Mouse (Mus musculus) embryonic facial prominence, embryonic 14.5 days (tissue): ENCODE data around the gene Bpifa6. TPM values are rescaled to one million over a fixed set of nuclear protein-coding genes. Genes with fewer than 3 reads are reported as not detected.
A peak's percentile ranks its signal among the peaks of the same experiment; 100 is the strongest.

Experiments
- ATAC-seq: fragments of 200-750 bp; cut with Nextera tagmentation; 2 replicates; pipeline ENCODE4 v1.8.0; 2017; ENCODE audit warnings: low read depth, moderate number of reproducible peaks, moderate TSS enrichment
- DNase-seq: peaks from one replicate; pipeline ENCODE4 v3.0.0-alpha.2; 2015; ENCODE audit warnings: low spot score
- H3K27ac ChIP-seq: fragments of 300-500 bp; sonication (generic); replicated peaks from 2 replicates; pipeline ENCODE4 v1.5.1; 2014; ENCODE audit warnings: low read depth, mild to moderate bottlenecking, low read length, moderate library complexity
- H3K27me3 ChIP-seq: fragments of 300-500 bp; sonication (generic); replicated peaks from 2 replicates; pipeline ENCODE4 v1.6.1; 2014; ENCODE audit warnings: low read length; ENCODE audit not compliant: control insufficient read depth, insufficient read depth
- H3K36me3 ChIP-seq: fragments of 300-500 bp; sonication (generic); 2 replicates; pipeline ENCODE4 v1.6.1; 2014; ENCODE audit warnings: low read length, mixed read lengths; ENCODE audit not compliant: control insufficient read depth, insufficient read depth
- H3K4me1 ChIP-seq: fragments of 300-500 bp; sonication (generic); 2 replicates; pipeline ENCODE4 v1.6.1; 2014; ENCODE audit warnings: antibody characterized with exemption, low read length; ENCODE audit not compliant: control insufficient read depth, insufficient read depth
- H3K4me2 ChIP-seq: fragments of 300-500 bp; sonication (generic); 2 replicates; pipeline ENCODE4 v1.6.1; 2014; ENCODE audit warnings: low read depth, mild to moderate bottlenecking, low read length, moderate library complexity, mixed read lengths
- H3K4me3 ChIP-seq: fragments of 300-500 bp; sonication (generic); 2 replicates; pipeline ENCODE4 v1.5.1; 2014; ENCODE audit warnings: low read depth, mild to moderate bottlenecking, low read length
- H3K9ac ChIP-seq: fragments of 300-500 bp; sonication (generic); 2 replicates; pipeline ENCODE4 v1.6.1; 2014; ENCODE audit warnings: low read depth, mild to moderate bottlenecking, low read length, moderate library complexity, mixed read lengths
- H3K9me3 ChIP-seq: fragments of 300-500 bp; sonication (generic); 2 replicates; pipeline ENCODE4 v1.6.1; 2016; ENCODE audit warnings: low read length; ENCODE audit not compliant: control insufficient read depth
- WGBS: fragments of 180-500 bp; shearing (Covaris S2); extraction: QIAGEN DNeasy Blood & Tissue Kit; methylation state at CpG from one replicate; pipeline ENCODE4 v1.1.7; 2014; 5-methylcytosine and 5-hydroxymethylcytosine counted together
- polyA plus RNA-seq: library from polyadenylated mRNA; unstranded; fragments of >200 nt; fragmentation: Nextera tagmentation; extraction: Ambion mirVana; gene quantifications from 2 replicates; pipeline ENCODE4 v1.2.1, GENCODE M21; 2014

Gene Bpifa6
- 0.13 TPM in 1 of 2 replicates, not detected in the other for polyA plus RNA-seq

DNA sequence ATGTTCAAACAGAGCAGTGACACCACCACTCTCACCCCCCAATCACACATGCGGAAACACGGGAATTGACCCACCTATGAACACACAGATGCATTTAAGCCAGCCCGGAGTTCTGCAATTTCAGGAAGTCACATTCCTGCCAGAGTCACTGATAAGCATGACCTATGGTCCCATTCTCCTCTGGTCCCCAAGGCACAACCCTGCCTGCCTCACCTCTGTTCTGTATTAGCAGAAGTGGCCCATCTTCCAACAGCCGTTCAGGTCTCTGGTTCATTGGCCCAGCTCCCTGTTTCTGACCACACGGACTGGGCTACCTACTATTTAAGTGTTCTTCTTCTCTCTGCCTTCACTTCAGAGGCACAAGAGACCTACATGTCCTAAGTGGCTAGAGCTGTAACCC lies at the start of gene Bpifa6:
Gene Bpifa6 (plus strand): TSS at position 364 of the 400 bp plus-strand sequence.
- DNase-seq: no peak
- no peak for ATAC-seq

DNA sequence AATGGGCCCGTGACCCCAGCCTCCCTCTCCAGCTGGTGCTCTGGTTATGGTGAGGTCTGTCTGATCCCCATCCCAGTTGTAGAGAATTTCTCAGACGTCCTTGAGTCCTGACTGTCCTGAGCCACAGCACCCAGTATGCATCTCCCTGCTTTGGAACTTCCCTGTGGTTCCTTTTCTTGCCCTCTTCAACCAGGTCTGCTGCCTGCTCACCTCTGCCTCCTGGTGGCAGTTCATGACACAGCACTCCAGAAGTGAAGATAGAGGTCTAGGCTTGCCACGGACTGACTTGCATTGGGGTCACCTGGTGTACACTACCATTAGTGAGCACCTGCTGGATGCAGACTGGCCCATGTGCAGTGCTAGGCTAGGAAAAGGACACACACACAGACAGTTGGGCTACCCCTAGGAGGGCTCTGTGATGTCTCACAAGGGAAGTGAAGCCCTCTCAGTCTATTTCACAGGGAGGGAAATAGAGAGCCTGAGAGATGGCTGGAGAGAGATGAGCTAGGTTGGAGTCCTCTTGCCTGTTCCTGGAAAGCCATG lies 44.8 kb upstream of the Bpifa6 start:
- no peaks in the 10 kb centered on the region for H3K36me3 ChIP-seq
- DNase-seq (peak; percentile 10), ATAC-seq (no peak)
- H3K4me2 ChIP-seq: no peak overlapping the region
- no peaks in the 10 kb centered on the region for H3K4me1 ChIP-seq
- no peaks in the 10 kb centered on the region for H3K27me3 ChIP-seq
- H3K4me3 ChIP-seq: no peak overlapping the region
- H3K9ac ChIP-seq: no peak overlapping the region
- 47% methylated on average over 3 of the region's 3 CpGs for whole genome bisulfite sequencing
- H3K27ac ChIP-seq: no peak overlapping the region
- H3K9me3 ChIP-seq: no peaks in the 10 kb centered on the region

More for the DNA sequence above, at the start of gene Bpifa6:
- Histone ChIP-seq H3K4me1 (no peaks in the 10 kb centered on the region), H3K36me3 (no peaks in the 10 kb centered on the region), H3K9me3 (no peaks in the 10 kb centered on the region), H3K9ac (no peak within 1 kb of the TSS), H3K4me2 (no peak within 1 kb of the TSS), H3K27ac (no peak within 1 kb of the TSS), H3K4me3 (no peak within 1 kb of the TSS), H3K27me3 (no peaks in the 10 kb centered on the region)
- 43% methylated on average over 5 of the region's 5 CpGs for WGBS

DNA sequence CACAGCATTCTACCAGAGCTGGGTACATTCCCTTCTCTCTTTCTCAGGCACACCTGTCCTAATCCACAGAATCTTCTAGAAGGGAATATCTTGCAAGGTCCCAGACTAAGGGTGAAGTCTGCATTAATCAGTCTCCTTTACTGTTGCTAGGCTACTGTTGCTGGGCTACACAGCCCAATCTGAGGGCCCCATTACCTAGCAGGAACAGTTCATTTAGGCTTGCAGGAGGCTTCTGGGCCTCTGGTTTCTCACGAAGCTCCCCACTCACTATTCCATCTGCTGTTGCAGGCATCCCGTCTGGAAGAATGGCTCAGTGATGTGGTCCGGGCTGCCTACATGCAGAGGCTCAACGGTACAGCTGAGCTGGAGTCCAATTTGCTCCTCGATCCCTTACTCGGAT lies 43.6 kb upstream of the Bpifa6 start:
- H3K4me3 ChIP-seq: no peak overlapping the region
- WGBS: 82% methylated on average over 6 of the region's 6 CpGs
- ATAC-seq: no peak
- no peak overlapping the region for H3K9ac ChIP-seq
- H3K4me1 ChIP-seq: no peaks in the 10 kb centered on the region
- H3K36me3 ChIP-seq: no peaks in the 10 kb centered on the region
- no peak overlapping the region for H3K4me2 ChIP-seq
- H3K27ac ChIP-seq: no peak overlapping the region
- DNase-seq: no peak
- no peaks in the 10 kb centered on the region for H3K27me3 ChIP-seq
- no peaks in the 10 kb centered on the region for H3K9me3 ChIP-seq

DNA sequence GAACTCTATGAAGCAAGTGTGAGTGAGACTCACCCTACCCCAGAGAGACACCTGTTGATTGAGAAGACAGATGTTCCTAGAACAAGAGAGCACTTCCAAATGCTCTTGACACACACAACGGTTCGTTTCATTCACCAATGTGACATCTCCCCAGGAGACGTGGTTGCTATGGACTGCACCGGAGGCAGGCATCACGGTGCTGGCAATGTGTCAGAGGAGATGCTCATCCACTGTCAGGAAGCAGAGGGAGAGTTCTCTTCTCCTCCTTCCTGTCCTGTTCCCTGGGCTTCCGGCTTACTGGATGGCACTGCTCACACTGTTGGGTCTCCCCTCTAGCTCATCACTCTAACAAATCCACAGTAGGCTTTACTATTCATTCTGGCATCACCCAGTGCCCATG lies 41.4 kb upstream of the Bpifa6 start:
- Histone ChIP-seq H3K4me3 (no peak overlapping the region), H3K27ac (no peak overlapping the region), H3K36me3 (no peaks in the 10 kb centered on the region), H3K9ac (no peak overlapping the region), H3K4me2 (no peak overlapping the region), H3K27me3 (no peaks in the 10 kb centered on the region), H3K9me3 (no peaks in the 10 kb centered on the region), H3K4me1 (no peaks in the 10 kb centered on the region)
- 61% methylated on average over 6 of the region's 6 CpGs for WGBS
- DNase-seq (no peak), ATAC-seq (no peak)

DNA sequence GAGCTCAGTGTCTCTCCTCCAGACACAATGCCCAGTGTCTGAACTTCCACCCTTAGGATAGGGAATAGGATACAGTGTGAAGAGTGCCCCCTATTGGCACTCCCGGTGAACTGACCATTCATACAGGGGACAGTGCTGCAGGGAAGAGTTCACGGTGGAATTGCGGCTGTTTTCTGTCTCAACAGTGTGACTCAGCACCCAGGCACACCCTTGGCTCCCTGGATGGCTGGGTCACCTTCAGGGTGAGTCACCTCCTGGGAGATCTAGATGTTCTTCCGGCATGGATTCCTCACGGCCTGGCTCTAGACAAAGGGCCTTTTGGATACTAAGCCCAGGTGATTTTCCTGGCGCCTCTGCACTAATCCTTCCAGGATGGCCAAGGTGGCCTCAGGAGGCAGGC lies 39.4 kb upstream of the Bpifa6 start:
- H3K27me3 ChIP-seq: no peaks in the 10 kb centered on the region
- H3K36me3 ChIP-seq: no peaks in the 10 kb centered on the region
- no peak overlapping the region for H3K9ac ChIP-seq
- no peaks in the 10 kb centered on the region for H3K9me3 ChIP-seq
- DNase-seq (no peak), ATAC-seq (no peak)
- WGBS: 86% methylated on average over 6 of the region's 6 CpGs
- H3K27ac ChIP-seq: no peak overlapping the region
- H3K4me2 ChIP-seq: no peak overlapping the region
- no peaks in the 10 kb centered on the region for H3K4me1 ChIP-seq
- H3K4me3 ChIP-seq: no peak overlapping the region

DNA sequence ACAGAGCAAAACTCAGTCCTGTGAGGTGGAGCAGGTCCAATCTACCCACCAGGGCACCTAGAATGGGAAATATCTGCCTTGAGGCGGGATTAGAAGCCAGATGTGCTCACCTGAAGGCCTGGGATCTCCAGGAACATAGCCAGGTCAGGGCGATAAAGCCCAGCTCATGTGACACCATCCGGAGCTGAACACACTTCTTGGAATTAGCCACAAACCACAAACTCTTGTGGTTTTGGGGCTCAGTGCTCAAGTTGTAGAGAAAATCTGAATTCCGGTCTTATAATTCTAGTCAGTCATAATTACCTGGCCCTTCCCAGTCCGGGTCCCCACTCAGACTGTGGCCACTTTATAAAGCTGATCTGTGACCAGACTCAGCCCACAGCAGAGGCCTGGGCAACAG lies 36.9 kb upstream of the Bpifa6 start, which contains the start of gene Bpifb4:
Gene Bpifb4 (plus strand): TSS at position 370 of the 400 bp plus-strand sequence.
- Histone ChIP-seq H3K36me3 (no peaks in the 10 kb centered on the region), H3K27ac (no peak within 1 kb of the TSS), H3K27me3 (no peaks in the 10 kb centered on the region), H3K4me2 (no peak within 1 kb of the TSS), H3K4me1 (no peaks in the 10 kb centered on the region), H3K9me3 (no peaks in the 10 kb centered on the region), H3K4me3 (no peak within 1 kb of the TSS), H3K9ac (no peak within 1 kb of the TSS)
- WGBS: 70% methylated on average over 5 of the region's 5 CpGs
- no peak for DNase-seq
- ATAC-seq: no peak

DNA sequence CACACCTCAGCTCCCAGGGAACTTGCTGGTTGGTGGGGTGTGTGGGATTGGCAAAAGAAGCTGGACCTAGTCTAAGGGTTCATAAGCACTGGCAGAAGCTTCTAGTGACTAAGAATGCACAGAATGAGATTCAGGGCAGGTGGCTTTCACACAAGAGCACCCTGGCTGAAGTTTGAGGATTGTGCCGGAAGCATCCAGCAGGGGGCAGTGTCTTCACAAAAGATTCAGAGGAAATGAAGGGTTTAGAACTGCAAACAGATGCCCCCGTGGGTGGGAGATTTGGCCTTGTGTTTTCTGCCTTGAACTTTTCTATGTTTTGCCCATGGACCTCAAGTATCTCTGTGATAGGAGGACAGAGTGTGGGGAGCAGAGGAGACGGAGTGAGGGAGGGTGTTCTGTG lies 31.2 kb upstream of the Bpifa6 start:
- DNase-seq (peak; percentile 23), ATAC-seq (no peak)
- WGBS: 34% methylated on average over 3 of the region's 3 CpGs
- Histone ChIP-seq H3K4me2 (no peak overlapping the region), H3K4me1 (no peaks in the 10 kb centered on the region), H3K4me3 (no peak overlapping the region), H3K9ac (no peak overlapping the region), H3K27ac (no peak overlapping the region), H3K36me3 (no peaks in the 10 kb centered on the region), H3K9me3 (no peaks in the 10 kb centered on the region), H3K27me3 (no peaks in the 10 kb centered on the region)

DNA sequence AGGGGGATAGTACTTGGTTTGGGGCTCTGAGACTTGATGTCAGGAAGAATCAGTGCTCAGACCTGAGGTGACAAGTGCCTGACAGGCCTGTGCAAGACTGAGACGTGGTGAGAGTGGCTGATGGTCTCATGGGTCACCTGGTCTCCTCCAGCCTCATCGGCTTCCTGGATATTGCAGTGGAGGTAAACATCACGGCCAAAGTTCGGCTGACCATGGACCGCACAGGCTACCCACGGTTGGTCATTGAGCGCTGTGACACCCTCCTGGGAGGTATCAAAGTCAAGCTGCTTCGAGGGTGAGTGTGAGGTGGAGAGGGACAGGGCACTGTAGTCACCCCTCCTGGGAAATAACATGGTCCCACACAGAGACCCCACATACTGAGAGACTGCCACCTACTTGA lies 30.2 kb upstream of the Bpifa6 start:
- Histone ChIP-seq H3K36me3 (no peaks in the 10 kb centered on the region), H3K27me3 (no peaks in the 10 kb centered on the region), H3K27ac (no peak overlapping the region), H3K9me3 (no peaks in the 10 kb centered on the region), H3K4me2 (no peak overlapping the region), H3K4me3 (no peak overlapping the region), H3K4me1 (no peaks in the 10 kb centered on the region), H3K9ac (no peak overlapping the region)
- no peak for DNase-seq
- ATAC-seq: no peak
- WGBS: 78% methylated on average over 8 of the region's 8 CpGs

DNA sequence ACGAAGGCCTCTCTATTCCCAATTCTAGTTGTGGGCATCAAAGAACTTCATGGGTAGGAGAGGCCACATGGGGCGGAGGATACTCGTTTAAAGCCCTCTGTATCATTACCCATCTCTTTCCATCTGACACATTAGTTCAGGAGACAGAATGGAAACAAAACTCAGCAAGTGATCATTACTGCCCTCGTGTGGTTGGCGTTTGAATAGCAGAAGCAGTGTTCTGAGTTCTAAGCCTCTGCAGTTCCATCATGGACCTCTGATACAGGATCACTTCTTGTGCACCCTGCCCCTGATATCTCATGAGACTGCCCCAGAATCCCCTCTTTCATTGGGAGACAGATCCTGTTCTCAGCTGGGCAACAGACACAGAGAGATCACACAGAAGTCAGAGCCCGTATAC lies 21.8 kb upstream of the Bpifa6 start:
- peak; percentile 35 for DNase-seq
- Histone ChIP-seq H3K36me3 (no peaks in the 10 kb centered on the region), H3K27me3 (no peaks in the 10 kb centered on the region), H3K9ac (no peak overlapping the region), H3K9me3 (no peaks in the 10 kb centered on the region), H3K4me1 (no peaks in the 10 kb centered on the region), H3K4me2 (no peak overlapping the region), H3K4me3 (no peak overlapping the region), H3K27ac (no peak overlapping the region)
- ATAC-seq: no peak
- WGBS: 27% methylated on average over 6 of the region's 6 CpGs
